Mouse (Mus musculus): ENCODE measurements around the gene Ebna1bp2.

- TF ChIP-seq CTCF (IDR thresholded peaks at IDR 0.05; ENCODE audit: extremely low read depth, insufficient read depth, low read length) (no peak), POLR2A (IDR thresholded peaks at IDR 0.05; ENCODE audit: extremely low read depth, insufficient read depth, low read length) (no peak)
These were observed 38.0 kb upstream of the Ebna1bp2 start for GRCm38 (mm10) chr4:118582629-118583028.
